Mouse (Mus musculus) embryonic fibroblast, embryonic 13.5 days (primary cell): ENCODE data around the gene Rp2. TPM values are rescaled to one million over a fixed set of nuclear protein-coding genes. Genes with fewer than 3 reads are reported as not detected.
"Not testable (repeated sequence)": the region's sequence is repeated elsewhere in the genome, so short reads cannot be mapped to it uniquely, and the experiment has no call there.

Source experiments
- H3K27ac ChIP-seq: 2 replicates; pipeline ENCODE4 v1.5.1; 2012; ENCODE audit warnings: low read length, control low read depth, inconsistent platforms; ENCODE audit not compliant: insufficient read depth
- H3K4me1 ChIP-seq: 2 replicates; pipeline ENCODE4 v1.6.1; 2011; ENCODE audit warnings: low read length; ENCODE audit not compliant: control insufficient read depth, insufficient read depth
- H3K4me3 ChIP-seq: 2 replicates; pipeline ENCODE4 v1.5.1; 2011; ENCODE audit warnings: mild to moderate bottlenecking, control low read depth, low read length; ENCODE audit not compliant: insufficient read depth
- CTCF ChIP-seq: IDR thresholded peaks from 2 replicates; pipeline ENCODE4 v1.5.1; 2011; ENCODE audit warnings: mild to moderate bottlenecking, control low read depth, low read length, moderate library complexity, borderline replicate concordance; ENCODE audit not compliant: insufficient read depth
- POLR2A ChIP-seq: IDR thresholded peaks from 2 replicates; pipeline ENCODE4 v1.6.1; 2011; ENCODE audit warnings: low read depth, mild to moderate bottlenecking, control low read depth, low read length, moderate library complexity
- polyA plus RNA-seq: library from polyadenylated mRNA; stranded (reverse); fragments of >200 nt; gene quantifications from 2 replicates; pipeline ENCODE4 v1.2.4, GENCODE M21; 2011; ENCODE audit warnings: low read depth; ENCODE audit not compliant: missing spikeins, insufficient read length

Gene Rp2
- polyA plus RNA-seq = 24.0 and 27.0 TPM in 2 replicates

DNA sequence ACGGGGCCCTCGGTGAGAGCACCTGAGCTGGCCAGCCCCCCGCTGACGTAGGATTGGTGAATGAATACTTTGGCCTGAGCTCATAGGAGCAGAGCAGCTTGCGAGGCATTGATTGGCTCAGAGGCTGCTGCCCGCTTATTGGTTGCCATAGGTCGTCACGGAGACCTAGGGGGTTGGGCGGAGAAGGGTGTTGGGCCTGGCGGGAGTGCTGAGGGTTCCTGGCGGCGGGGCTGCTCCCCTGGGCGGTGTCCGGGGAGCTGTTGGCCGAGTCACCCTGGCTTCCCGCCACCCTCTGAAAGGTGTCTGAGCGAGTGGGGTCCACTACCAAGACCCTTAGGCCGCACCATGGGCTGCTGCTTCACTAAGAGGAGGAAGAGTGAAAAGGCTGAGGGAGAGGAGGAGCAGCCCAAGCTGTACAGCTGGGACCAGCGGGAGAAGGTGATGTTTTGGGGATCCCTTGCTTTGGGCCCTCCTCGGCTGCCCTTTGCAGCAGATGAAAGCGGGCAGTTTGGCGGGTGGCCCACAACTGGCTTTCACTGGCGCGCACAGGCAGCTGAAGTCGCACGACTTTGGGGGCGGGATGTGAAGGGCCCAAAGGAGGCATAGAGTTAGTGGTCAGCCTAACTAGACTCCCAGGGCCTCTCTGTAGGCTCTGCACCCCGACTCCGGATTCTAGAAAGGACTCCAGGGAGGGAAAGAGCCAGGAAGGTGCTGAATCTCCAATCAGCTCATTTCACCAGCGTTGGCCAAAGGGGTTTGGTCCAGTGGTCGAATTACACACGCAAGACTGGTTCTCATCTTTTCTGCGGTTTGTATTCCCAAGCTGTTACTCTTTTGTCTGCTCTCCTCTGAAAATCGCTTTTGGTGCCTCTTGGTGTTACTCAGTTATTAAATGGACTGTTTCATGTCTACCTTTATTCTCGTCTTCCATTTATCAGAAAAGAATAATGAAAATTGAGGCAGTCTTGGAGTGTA, at the start of gene Rp2:
TSS of gene Rp2 (plus strand) at position 91 of the 975 bp plus-strand sequence.
- peak within 1 kb of the TSS; percentile 27 for H3K27ac ChIP-seq
- no peaks in the 10 kb centered on the region; the same call in 1 of the 2 replicates for H3K4me1 ChIP-seq
- TF ChIP-seq POLR2A = 0 out of 2 replicates have a peak, but pooled peaks have one; percentile 56
- TF ChIP-seq CTCF = no peak
- peak within 1 kb of the TSS; percentile 79 for H3K4me3 ChIP-seq

- Histone ChIP-seq H3K4me1 (no peaks in the 10 kb centered on the region), H3K27ac (no peak overlapping the region), H3K4me3 (no peak overlapping the region)
- no peak for TF ChIP-seq POLR2A
- TF ChIP-seq CTCF = no peak
These were observed 31.5 kb upstream of the Rp2 start for GRCm38 (mm10) chrX:20332756-20333155.

DNA sequence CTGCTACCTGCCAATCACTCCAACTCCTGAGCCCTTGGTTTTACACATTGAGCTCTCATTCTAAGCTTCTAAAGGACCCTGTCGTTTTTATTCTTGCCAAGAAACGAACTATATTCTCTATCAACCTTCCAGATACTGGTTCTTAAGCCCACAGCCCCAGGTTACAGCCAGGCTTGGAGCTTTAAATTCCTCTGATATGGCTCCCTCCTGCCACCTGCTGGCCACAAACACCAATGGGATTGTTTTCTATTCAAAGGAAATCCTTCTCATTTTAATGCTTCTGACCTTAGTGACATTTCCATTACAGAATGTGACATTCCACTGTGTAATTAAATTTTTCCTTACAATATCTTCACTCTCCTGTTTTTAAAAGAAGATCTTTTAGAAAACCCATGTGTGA, 28.6 kb upstream of the Rp2 start:
- Histone ChIP-seq H3K4me1 (no peaks in the 10 kb centered on the region), H3K27ac (no peak overlapping the region), H3K4me3 (no peak overlapping the region)
- TF ChIP-seq CTCF = no peak
- no peak for TF ChIP-seq POLR2A

DNA sequence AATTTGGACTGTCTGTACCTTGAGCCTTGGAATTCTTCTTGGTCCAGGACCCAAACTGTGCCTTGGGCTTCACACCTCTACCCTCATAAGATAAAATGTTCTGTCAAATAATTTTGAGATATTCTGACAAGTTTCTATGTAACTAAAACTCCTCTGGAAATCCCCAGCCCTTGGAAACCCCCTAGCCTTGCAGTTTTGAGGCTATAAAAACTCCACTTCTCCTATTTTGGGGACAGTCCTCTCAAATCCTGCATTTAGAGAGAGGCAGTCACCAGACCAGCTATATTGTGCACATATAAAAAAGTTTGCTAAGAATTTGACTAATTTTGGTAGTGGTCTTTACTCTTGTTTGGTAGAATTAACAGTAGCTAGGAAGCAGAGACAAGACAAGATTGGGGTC, 19.3 kb upstream of the Rp2 start:
- Histone ChIP-seq H3K4me1 (no peaks in the 10 kb centered on the region), H3K4me3 (no peak overlapping the region), H3K27ac (no peak overlapping the region)
- TF ChIP-seq CTCF = no peak
- TF ChIP-seq POLR2A = no peak

GRCm38 (mm10) chrX:20346355-20346754, 17.9 kb upstream of the Rp2 start:
- no peaks in the 10 kb centered on the region for H3K4me1 ChIP-seq
- no peak for TF ChIP-seq POLR2A
- TF ChIP-seq CTCF = no peak
- H3K4me3 ChIP-seq = no peak overlapping the region
- H3K27ac ChIP-seq = no peak overlapping the region

- not testable (repeated sequence) for H3K4me3 ChIP-seq, H3K4me1 ChIP-seq, H3K27ac ChIP-seq
These were observed 14.0 kb upstream of the Rp2 start for GRCm38 (mm10) chrX:20350241-20350640.

DNA sequence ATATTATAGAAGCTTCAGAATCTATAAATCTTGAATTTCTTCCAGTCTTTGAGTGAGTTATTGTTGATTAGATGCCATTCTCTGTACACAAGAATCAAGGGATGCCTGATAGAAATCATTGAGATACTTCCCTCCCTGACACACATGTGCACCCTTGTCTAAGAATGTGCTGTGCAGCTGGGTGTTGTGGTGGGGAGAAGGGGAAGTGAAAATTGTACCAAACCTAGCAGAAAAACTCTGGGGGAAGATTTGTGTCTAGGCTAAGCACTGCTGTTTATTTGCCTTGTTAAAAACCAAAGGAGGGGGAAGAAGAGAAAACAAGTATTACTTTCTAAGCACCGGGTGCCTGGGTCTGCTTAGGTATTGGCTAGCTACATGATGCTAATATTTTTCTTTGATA, 9.0 kb upstream of the Rp2 start:
- no peak overlapping the region for H3K27ac ChIP-seq
- H3K4me3 ChIP-seq = no peak overlapping the region
- TF ChIP-seq CTCF = no peak
- TF ChIP-seq POLR2A = no peak
- no peaks in the 10 kb centered on the region for H3K4me1 ChIP-seq

DNA sequence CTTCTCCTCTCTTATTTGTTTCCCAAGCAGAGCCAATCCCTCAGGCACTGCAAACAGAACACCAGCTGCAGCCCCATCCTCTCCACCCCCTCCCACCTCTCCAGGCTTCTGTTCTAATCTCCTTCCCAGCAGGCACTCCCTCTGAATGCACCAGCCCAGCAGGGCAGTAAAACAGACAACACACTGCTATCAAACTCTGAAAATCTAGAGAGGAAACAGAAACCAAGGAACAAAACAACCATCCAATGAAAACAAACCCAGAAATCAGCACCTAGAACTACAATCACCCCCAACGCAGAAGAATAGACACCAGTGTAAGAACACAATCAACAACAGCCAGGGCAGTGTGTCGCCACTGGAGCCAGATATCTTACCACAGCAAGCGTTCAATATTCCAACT, 8.0 kb upstream of the Rp2 start:
- Histone ChIP-seq H3K27ac (no peak overlapping the region), H3K4me1 (no peaks in the 10 kb centered on the region), H3K4me3 (no peak overlapping the region)
- TF ChIP-seq POLR2A (no peak), CTCF (no peak)

GRCm38 (mm10) chrX:20366036-20366435, 1.8 kb downstream of the Rp2 start:
- TF ChIP-seq POLR2A (no peak), CTCF (no peak)
- no peak overlapping the region for H3K27ac ChIP-seq
- H3K4me1 ChIP-seq = no peaks in the 10 kb centered on the region; the same call in 1 of the 2 replicates
- H3K4me3 ChIP-seq = no peak overlapping the region

GRCm38 (mm10) chrX:20379347-20380014, 15.2 kb downstream of the Rp2 start:
- H3K4me1 ChIP-seq = no peaks in the 10 kb centered on the region
- no peak overlapping the region for H3K27ac ChIP-seq
- no peak overlapping the region for H3K4me3 ChIP-seq
- TF ChIP-seq POLR2A (no peak), CTCF (no peak)
